Mouse (Mus musculus): Measurements from ENCODE around the gene Ppm1h. TPM values are rescaled to one million over a fixed set of nuclear protein-coding genes. Genes with fewer than 3 reads are reported as not detected.

Ppm1h gene
- polyA plus RNA-seq, 1 experiment = 34.2 TPM

DNA sequence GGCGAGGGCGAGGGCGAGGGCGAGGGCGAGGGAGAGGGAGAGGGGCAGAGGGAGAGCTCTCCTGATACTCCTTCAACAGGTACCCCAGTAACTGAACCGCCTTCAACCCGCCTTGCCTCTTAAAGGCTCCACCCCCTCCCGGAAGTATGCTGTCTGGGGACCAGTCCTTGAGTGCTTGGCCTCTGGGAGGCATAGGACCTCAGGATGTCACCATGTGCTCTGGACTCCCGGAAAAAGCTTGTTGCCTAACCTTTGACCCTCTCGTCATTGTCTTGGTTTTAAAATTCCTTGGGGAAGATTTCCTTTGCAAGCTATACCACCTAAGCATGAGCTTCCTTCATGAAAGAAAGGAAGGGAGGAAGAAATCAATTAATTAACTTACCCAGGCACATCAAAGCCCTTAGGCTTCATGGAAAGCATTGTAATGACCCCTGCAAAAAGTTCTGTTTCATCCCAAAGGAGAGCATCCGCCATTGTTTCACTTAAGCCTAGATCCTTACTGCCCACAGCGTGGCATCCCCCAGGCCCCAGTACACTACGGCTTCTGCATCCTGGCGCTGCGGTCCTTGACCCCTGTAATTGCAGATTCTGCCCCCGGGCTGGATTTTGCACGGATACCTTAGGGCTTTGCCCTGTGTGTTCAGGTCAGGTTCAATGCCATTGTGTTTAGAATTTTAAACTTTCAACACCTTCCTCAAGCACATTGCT, 15.5 kb downstream of the Ppm1h start:
- no peaks in the 10 kb centered on the region for H3K4me1 ChIP-seq (ENCODE audit: control insufficient read depth, insufficient read depth, low read length)
- no peak overlapping the region for H3K27ac ChIP-seq (ENCODE audit: insufficient read depth, low read length)
- TF ChIP-seq CTCF (IDR thresholded peaks at IDR 0.05; ENCODE audit: extremely low read depth, insufficient read depth, low read length) (no peak), POLR2A (IDR thresholded peaks at IDR 0.05; ENCODE audit: extremely low read depth, insufficient read depth, low read length) (no peak)
- no peak overlapping the region for H3K4me3 ChIP-seq (ENCODE audit: insufficient read depth, low read length)

DNA sequence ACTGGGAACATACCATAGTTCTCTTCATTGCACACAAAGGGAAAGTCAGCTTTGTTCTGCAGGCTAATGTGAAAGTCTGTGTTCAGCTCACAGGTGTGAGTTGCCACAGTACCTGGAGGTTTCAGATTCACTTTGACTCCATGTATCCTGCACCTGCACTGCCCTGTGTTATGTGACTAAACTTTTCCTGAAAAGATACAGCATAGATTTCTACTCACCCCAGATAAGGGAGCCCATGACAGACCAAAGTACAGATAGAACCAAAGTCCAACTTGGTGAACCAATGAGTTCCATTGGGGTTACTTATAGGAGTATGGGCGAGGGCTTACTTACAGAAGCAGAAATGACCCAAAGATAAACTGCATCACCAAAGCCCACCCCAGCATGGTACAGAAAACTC, 17.8 kb downstream of the Ppm1h start:
- TF ChIP-seq CTCF (IDR thresholded peaks at IDR 0.05; ENCODE audit: extremely low read depth, insufficient read depth, low read length) (no peak), POLR2A (IDR thresholded peaks at IDR 0.05; ENCODE audit: extremely low read depth, insufficient read depth, low read length) (no peak)
- no peaks in the 10 kb centered on the region for H3K4me1 ChIP-seq (ENCODE audit: control insufficient read depth, insufficient read depth, low read length)
- H3K27ac ChIP-seq (ENCODE audit: insufficient read depth, low read length) = no peak overlapping the region
- H3K4me3 ChIP-seq (ENCODE audit: insufficient read depth, low read length) = no peak overlapping the region

DNA sequence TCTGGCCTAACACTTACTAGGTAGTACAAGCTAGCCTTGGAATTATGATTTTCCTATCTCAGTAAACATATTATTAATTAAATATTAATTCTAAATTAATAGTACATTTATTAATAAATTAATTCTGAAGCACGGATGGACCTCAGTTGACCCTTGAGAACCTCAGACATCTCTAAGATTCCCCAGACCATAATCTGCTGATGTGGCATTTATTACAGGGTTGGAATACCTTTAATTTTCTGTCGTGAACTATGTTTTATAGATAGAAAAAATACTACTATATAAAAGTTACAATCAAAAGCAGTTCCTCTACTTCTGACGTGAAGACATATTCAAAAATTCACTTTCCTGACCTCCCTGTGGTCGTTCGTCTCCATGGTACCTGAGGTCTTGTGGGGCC, 19.8 kb downstream of the Ppm1h start:
- Histone ChIP-seq H3K4me1 (ENCODE audit: control insufficient read depth, insufficient read depth, low read length) (peaks cover 2% of the 10 kb centered on the region; the same call in 1 of the 2 replicates), H3K27ac (ENCODE audit: insufficient read depth, low read length) (no peak overlapping the region), H3K4me3 (ENCODE audit: insufficient read depth, low read length) (no peak overlapping the region)
- no peak for TF ChIP-seq POLR2A (IDR thresholded peaks at IDR 0.05; ENCODE audit: extremely low read depth, insufficient read depth, low read length)
- TF ChIP-seq CTCF (IDR thresholded peaks at IDR 0.05; ENCODE audit: extremely low read depth, insufficient read depth, low read length) = no peak

DNA sequence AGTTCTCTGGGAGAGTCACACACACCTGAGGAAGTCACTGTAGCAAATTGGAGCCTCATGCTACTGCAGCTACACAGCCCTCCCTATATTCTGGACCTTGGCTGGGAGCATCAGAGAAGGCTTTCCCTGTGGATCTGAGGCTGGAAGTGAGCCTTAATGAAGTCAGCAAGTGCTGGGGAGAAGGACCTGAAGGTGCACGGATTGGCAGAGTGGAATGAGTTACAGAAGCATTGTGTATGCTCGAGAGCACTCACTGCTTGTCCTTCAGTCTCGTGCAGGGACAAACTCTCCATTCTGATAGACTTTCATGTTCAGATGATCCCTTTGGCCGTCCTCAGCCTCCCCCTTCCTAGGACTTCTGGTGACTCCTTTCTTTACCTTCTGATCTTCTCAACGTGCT, 26.3 kb downstream of the Ppm1h start:
- Histone ChIP-seq H3K27ac (ENCODE audit: insufficient read depth, low read length) (no peak overlapping the region), H3K4me3 (ENCODE audit: insufficient read depth, low read length) (no peak overlapping the region), H3K4me1 (ENCODE audit: control insufficient read depth, insufficient read depth, low read length) (peaks cover 2% of the 10 kb centered on the region; the same call in 1 of the 2 replicates)
- TF ChIP-seq CTCF (IDR thresholded peaks at IDR 0.05; ENCODE audit: extremely low read depth, insufficient read depth, low read length) (no peak), POLR2A (IDR thresholded peaks at IDR 0.05; ENCODE audit: extremely low read depth, insufficient read depth, low read length) (no peak)

DNA sequence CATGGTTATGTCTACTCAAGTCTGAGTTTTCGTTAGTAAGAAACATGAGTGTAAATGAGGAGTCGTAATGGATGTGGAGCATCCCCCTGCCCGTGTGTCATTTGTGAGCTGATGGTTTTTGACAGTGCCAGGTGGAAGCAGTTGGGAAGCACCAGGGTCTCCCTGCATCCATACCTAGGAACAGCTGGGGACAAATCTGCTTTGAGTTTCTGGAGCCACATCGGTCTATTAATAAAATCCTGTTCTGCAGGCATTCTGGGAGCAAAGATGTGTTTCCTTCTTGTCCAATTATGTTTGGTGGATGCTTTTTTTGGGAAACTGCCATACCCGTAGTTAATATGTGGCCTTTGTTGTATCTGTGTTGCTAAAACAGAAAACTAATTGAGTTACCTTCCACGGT, 26.9 kb downstream of the Ppm1h start:
- Histone ChIP-seq H3K27ac (ENCODE audit: insufficient read depth, low read length) (no peak overlapping the region), H3K4me1 (ENCODE audit: control insufficient read depth, insufficient read depth, low read length) (peaks cover 2% of the 10 kb centered on the region; the same call in 1 of the 2 replicates), H3K4me3 (ENCODE audit: insufficient read depth, low read length) (no peak overlapping the region)
- TF ChIP-seq CTCF (IDR thresholded peaks at IDR 0.05; ENCODE audit: extremely low read depth, insufficient read depth, low read length) (no peak), POLR2A (IDR thresholded peaks at IDR 0.05; ENCODE audit: extremely low read depth, insufficient read depth, low read length) (no peak)

DNA sequence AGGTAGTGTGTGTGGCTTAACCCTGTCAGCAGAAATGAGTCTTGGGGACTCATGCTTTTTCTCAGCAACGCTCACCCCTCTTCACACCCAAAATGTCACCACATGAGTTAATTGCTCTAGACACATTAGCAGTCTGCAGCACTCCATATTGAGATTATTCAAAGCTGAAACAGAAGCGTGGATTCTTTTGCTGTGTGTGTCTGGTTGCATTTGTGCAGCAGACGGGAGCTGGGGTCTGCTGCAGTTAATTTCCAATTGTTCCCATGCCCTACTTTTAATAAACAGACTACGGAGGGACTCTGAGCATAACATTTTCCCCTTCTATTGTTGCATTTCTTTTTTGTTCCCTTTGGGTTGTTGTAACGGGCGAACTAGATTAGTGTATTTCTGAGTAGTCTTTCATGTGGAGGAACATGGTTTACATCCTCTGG, 32.8 kb downstream of the Ppm1h start:
- H3K27ac ChIP-seq (ENCODE audit: insufficient read depth, low read length) = no peak overlapping the region
- no peak overlapping the region for H3K4me3 ChIP-seq (ENCODE audit: insufficient read depth, low read length)
- no peak for TF ChIP-seq POLR2A (IDR thresholded peaks at IDR 0.05; ENCODE audit: extremely low read depth, insufficient read depth, low read length)
- TF ChIP-seq CTCF (IDR thresholded peaks at IDR 0.05; ENCODE audit: extremely low read depth, insufficient read depth, low read length) = no peak
- H3K4me1 ChIP-seq (ENCODE audit: control insufficient read depth, insufficient read depth, low read length) = peaks cover 9% of the 10 kb centered on the region; the same call in 1 of the 2 replicates

DNA sequence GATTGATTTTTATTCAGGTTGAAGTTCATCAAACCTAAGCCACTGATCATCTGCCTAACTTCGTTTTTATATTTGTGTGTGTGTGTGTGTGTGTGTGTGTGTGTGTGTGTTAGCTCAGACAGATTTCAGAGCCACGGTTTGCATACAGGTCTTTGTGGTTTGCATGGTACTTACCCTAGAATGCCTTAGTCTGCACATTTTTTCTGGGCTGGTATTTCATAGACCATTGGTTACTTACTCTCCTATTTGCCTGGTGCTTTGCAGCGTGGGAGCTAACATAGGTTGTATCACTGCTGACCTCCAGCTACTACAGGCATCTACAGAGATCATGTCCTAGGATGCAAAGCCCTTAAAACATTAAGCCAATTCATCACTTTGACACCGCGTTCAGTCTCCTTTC, 33.7 kb downstream of the Ppm1h start:
- H3K4me3 ChIP-seq (ENCODE audit: insufficient read depth, low read length) = no peak overlapping the region
- no peak overlapping the region for H3K27ac ChIP-seq (ENCODE audit: insufficient read depth, low read length)
- peaks cover 16% of the 10 kb centered on the region for H3K4me1 ChIP-seq (ENCODE audit: control insufficient read depth, insufficient read depth, low read length)
- no peak for TF ChIP-seq CTCF (IDR thresholded peaks at IDR 0.05; ENCODE audit: extremely low read depth, insufficient read depth, low read length)
- TF ChIP-seq POLR2A (IDR thresholded peaks at IDR 0.05; ENCODE audit: extremely low read depth, insufficient read depth, low read length) = no peak

DNA sequence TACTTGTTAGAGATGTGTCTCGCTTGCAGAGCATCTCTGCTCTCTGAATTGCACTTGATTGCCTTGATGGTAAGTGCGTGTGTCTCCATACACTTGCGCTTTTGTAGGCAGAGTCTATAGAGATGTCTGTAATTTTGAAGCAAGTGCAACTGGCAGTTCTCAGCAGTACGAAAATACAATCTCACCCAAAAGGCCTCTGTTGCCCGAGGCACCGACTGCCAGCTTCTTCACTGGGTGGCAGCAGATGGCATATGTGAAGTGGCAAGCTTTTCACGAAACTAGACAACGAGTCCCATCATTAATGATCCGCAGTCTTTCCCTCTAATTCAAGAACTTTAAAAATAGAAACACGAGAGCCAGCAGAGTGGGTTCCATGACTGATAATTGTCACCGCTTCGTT, 37.3 kb downstream of the Ppm1h start:
- no peak for TF ChIP-seq CTCF (IDR thresholded peaks at IDR 0.05; ENCODE audit: extremely low read depth, insufficient read depth, low read length)
- no peak for TF ChIP-seq POLR2A (IDR thresholded peaks at IDR 0.05; ENCODE audit: extremely low read depth, insufficient read depth, low read length)
- peaks cover 20% of the 10 kb centered on the region for H3K4me1 ChIP-seq (ENCODE audit: control insufficient read depth, insufficient read depth, low read length)
- no peak overlapping the region for H3K4me3 ChIP-seq (ENCODE audit: insufficient read depth, low read length)
- 0 out of 2 replicates have a peak overlapping the region, but pooled peaks have one; percentile 58 for H3K27ac ChIP-seq (ENCODE audit: insufficient read depth, low read length)

DNA sequence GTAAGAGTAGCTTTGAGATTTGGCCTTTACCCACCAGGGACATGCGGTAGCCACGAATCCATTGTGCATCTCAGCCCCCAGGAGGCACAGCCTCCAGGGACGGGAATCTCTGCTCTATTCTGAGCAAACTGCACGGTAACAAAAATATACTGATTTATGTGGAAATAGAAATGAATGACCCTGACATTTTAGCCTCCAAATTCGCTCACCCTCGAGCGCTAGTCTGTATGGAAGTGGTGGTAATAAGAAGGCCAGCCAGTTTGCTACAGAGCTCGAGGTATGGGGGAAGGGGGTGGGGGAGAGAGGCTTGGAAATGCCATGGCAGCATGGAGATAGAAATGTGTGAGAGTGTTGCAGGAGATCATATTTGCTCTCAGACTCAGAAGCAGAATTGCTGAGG, 37.7 kb downstream of the Ppm1h start:
- H3K27ac ChIP-seq (ENCODE audit: insufficient read depth, low read length) = peak overlapping the region; percentile 58
- H3K4me1 ChIP-seq (ENCODE audit: control insufficient read depth, insufficient read depth, low read length) = peaks cover 18% of the 10 kb centered on the region
- no peak for TF ChIP-seq POLR2A (IDR thresholded peaks at IDR 0.05; ENCODE audit: extremely low read depth, insufficient read depth, low read length)
- TF ChIP-seq CTCF (IDR thresholded peaks at IDR 0.05; ENCODE audit: extremely low read depth, insufficient read depth, low read length) = no peak
- H3K4me3 ChIP-seq (ENCODE audit: insufficient read depth, low read length) = no peak overlapping the region

DNA sequence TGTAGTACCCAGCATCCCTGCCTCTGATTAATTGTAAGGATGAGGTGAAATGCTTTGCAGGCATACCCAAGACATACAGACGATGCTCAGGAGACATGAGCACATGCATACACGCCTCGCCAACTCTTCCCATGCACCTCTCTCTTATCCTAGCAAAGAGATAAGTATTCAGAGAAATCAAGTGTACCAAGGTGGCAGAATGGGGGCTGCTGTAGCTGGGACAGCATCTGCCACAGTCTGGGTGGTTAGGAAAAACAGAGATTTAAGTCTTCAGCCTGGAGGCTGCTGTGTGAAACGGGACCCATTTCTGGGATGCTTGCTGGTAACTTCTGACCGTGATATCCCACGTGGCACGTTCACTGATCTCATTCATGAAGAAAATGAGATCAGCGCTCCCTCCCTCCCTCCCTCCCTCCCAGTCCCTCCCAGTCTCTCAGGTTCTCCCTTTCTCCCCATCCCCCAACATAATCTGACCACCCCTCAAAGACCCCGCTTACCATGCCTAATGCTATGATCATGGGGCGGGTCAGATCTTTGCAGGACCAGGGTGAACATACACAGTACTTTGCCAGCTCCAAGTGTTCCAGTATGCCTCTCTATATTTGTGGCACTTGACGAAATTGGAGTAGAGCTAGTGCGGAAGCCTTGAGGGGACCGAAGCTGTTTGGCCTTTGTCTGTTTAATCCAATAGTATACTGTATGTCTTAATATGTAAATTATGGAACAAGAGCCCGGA, 38.3 kb downstream of the Ppm1h start:
- Histone ChIP-seq H3K4me3 (ENCODE audit: insufficient read depth, low read length) (no peak overlapping the region), H3K4me1 (ENCODE audit: control insufficient read depth, insufficient read depth, low read length) (peaks cover 18% of the 10 kb centered on the region), H3K27ac (ENCODE audit: insufficient read depth, low read length) (peak overlapping the region; percentile 58)
- no peak for TF ChIP-seq POLR2A (IDR thresholded peaks at IDR 0.05; ENCODE audit: extremely low read depth, insufficient read depth, low read length)
- no peak for TF ChIP-seq CTCF (IDR thresholded peaks at IDR 0.05; ENCODE audit: extremely low read depth, insufficient read depth, low read length)

All from cortical plate, adult 2 months (tissue).